Mouse (Mus musculus) layer of hippocampus, postnatal 10 days (tissue): ENCODE measurements around the gene Hip1r. TPM values are rescaled to one million over a fixed set of nuclear protein-coding genes. Genes with fewer than 3 reads are reported as not detected.

Source experiments
- DNase-seq, 2 experiments: peaks; one replicate each; pipeline ENCODE4 v3.0.0; 2021; ENCODE audit warnings: low spot score in 2 of 2
- total RNA-seq, 2 experiments: library from RNA; stranded (reverse); gene quantifications; 2 replicates each; pipeline ENCODE4 v1.2.3; 2021

Gene Hip1r
- total RNA-seq, 2 experiments from 2014 or later, result 63.7 to 70.1 TPM

DNA sequence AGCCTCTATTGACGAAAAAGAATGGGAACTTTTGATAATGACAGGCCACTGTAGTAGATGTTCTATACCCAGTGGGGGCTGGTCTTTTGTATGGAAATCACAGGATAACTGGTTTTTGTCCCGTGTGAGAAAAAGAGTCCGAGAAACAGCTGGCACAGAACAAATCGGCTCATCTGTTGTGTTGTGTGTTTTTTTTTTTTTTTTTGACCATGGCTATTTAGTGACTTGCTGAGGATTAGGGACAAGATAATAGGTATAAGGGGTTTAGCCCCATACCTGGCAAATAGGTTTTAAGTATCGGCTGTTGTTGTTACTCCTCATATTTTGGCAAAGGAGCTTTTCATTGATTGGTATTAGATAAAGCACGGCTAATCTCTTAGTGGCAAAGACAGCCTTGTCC, 975 bp upstream of the Hip1r start:
- no peak for DNase-seq

DNA sequence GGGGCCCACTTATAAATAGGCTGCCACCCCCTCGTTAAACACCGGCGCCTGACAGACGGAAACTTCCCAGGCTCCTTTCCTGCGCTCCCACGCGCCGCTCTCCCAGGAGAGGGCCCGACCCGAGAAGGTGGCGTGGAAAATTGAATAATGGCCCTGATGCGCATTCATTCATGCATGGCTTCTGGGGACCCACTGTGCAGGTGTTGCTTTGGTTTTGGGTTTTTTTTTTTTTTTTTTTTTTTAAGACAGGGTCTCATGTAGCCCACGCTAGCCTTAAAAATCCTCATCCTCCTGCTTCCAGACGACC, 704 bp downstream of the Hip1r start:
- peak in 1 of 2 experiments; percentile 38 for DNase-seq

- no peak for DNase-seq
Measured at GRCm38 (mm10) chr5:123974616-123975111, 1.2 kb downstream of the Hip1r start.

DNA sequence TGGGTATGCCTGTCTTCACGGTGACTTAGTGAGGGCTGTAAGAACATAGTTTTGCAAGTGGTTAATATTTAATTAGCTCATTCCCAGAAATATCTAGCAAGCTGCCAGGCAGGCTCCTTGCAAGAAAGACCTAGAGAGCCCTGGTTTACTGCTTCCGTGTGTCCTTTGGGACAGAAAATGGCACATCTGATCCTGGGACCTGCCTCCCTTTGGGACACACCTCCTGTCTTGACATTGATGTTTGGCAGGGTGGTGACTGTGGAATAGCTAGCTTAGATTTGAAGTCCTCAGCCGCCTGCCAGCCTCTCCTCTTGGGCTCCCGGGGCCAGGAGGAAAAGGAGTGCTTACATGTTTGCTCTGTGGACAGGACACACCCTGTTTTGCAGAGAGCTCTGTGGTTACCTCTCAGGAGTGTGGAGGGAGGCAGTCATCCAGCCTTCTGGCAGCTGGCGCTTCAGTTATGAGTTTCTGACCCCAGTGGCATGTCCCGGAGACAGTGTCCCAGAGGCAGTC, 2.3 kb downstream of the Hip1r start:
- no peak for DNase-seq

DNA sequence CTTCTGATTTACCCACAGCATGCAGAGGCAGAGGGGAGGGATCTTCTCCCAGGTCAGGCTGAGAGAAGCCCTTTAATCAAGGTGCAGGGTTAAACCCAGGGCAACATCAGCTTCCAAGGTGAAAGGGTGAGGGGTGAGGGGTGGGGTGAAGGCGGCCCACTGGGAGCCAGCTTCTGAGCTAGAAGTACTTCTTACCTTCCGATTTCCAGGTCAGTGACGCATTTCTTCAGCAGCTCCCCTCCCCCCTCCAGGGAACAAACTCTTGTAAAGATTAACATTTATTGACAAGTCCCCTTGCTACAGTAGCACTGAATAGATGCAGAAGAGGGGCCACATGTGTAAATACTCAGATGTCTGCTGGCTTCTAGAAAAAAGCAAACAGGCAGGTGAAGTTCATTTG, 3.8 kb downstream of the Hip1r start:
- no peak for DNase-seq

GRCm38 (mm10) chr5:123978131-123978530, 4.7 kb downstream of the Hip1r start:
- DNase-seq, result no peak

DNA sequence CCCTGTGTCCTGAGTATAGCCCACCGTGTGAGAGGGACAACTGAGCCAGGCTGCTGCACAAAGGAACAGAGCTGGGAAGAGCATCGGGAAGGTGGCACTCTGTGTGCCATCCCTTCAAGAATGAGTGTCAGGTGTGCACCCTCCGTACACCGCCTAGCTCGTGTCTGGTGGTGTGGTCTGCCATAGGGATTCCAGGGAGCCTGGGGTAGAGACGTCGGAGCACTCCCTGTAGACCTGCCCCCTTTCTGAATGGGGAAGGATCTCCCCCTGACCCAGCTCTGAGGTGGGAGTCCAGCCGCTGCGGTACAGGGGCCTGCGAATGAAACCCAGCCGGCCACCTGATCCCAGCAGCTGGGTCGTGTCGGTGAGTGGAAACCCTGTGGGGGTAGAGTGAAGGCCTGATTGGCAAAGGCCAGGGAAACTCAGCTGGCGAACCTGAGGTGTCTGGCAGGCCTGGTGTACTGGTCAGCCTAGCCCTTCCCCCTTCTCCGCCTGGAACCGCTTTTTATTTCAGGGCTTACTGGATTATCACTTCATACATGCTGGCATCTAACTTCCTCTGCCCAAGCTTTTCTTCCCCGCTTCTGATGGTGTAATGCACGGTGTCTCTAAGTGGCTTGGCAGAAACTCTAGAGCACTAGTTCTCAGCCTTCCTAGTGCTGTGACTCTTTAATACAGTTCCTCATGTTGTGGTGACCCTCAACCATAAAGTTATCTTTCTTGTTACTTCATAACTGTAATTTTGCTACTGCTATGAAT, 6.0 kb downstream of the Hip1r start:
- DNase-seq, result no peak

- no peak for DNase-seq
Measured at GRCm38 (mm10) chr5:123979980-123980369, 6.5 kb downstream of the Hip1r start.

DNA sequence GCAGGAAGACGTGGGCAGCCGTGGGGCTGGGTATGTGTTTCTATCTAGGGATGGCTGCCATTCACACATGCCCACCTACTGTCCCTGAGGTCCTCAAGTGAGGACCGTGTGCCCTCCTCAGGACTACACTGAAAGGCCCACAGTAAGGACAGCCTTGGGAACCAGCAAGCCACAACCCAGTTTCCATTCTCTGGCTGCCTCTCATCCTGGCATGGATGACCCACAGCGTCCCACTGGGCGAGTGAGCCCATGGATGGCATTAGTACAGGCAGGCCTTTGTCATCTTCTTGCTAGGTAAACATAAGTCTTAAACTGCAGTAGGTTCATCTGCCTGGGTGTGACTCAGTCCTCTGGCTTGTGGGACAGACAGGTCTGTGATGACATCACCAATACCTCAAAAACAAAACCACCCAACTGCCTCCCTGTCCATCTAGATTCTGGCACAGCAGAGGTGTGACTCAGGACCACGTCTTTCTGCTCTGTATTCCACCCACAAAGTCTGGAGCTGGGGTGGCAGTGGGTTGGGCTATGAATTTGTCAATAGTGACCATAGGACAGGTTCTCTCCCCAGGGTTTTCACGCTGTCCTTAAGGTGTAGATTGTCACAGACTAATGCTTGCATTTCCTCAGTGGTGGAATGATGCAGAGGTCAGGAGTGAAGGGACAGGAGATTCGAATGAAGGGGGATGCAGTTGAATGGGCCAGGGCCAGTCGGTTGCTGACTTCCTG, 7.3 kb downstream of the Hip1r start:
- DNase-seq, result no peak

- DNase-seq, result peak in 1 of 2 experiments; percentile 48
Measured at GRCm38 (mm10) chr5:123981250-123981554, 7.8 kb downstream of the Hip1r start.

- no peak for DNase-seq
Measured at GRCm38 (mm10) chr5:123982838-123983237, 9.4 kb downstream of the Hip1r start.

GRCm38 (mm10) chr5:123985434-123985833, 12.0 kb downstream of the Hip1r start:
- DNase-seq, result no peak

DNA sequence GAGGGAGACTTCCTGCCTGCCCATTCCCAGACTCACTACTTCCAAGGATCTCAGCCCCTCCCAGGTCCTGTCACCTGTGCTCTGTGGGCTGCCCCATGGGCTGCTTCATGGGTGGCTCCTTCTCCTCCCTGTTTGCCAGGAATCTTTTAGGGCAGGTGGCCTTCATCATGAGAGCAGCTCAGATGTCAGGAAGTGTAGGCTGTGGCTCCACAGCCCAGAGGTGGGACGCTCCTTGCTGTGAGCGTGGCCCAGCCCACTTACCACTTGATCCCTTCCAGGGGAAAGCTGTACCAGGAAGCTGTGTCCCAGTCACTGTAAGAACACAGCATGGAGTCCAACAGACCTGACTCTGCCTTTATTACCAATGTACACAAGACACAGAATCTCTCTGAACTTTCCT, 13.5 kb downstream of the Hip1r start:
- DNase-seq, result no peak

- no peak for DNase-seq
Measured at GRCm38 (mm10) chr5:123987511-123987910, 14.1 kb downstream of the Hip1r start.

DNA sequence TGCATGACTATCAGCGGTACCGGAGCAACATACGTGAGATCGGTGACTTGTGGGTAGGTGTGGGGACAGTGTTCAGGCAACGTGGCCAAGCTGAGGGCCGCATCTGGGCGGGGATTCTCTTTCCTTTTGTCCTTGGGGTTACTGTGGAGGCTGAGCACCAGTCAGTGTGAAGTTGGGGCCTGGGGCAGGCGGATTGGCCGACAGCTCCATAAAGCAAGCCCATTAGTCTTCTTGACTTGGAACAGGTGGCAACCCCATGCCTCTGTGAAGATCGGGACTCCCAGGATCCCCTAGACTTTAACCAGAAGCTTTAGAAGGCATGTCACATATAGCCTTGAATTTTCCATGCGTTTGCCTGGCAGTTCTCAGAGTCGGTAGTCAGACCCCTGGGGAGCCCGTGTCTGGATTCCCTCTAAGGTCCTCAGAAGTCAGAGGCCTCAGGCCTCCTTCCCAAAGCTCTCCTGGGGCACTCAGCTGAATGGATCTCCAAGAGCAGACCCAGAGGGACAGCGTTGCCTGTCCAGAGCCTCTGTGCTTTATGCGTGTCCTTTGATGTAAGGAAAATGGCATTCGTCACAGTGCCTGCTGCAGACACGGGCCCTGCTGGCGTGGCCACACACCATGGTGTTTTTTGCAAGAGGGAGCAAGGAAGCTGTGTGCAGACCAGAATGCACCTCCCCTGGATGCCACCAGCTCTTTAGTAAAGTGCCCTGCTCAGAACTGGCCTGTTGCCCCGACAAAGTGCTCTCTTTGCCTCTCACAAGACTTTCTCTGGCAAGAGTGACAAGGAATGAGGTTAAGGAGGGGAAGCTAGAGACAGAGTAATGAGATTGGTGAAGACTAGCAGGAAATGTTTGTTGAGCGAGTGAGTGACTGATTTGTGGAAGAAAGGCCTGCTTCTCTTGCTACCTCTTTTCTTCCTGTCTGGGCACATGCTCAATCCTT, 16.8 kb downstream of the Hip1r start:
- DNase-seq, result no peak

DNA sequence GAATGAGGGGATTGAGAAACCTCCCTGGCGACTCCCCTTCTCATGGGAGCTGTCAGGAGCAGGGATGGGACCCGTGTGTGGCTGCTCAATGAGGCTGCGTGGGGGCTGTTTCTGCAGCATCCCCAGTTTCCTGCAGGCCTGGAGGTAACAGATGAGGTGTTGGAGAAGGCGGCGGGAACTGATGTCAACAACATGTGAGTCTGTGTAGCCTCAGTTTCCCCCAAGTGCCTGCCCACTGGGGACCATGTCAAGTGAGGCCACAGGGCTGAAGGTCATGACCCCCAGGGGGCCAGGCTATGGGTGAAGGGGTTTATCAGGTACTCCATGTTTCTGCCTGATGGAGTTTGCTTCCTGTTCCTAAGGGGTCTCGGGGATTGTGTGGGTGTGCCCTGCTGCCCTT, 17.9 kb downstream of the Hip1r start:
- DNase-seq, result no peak

DNA sequence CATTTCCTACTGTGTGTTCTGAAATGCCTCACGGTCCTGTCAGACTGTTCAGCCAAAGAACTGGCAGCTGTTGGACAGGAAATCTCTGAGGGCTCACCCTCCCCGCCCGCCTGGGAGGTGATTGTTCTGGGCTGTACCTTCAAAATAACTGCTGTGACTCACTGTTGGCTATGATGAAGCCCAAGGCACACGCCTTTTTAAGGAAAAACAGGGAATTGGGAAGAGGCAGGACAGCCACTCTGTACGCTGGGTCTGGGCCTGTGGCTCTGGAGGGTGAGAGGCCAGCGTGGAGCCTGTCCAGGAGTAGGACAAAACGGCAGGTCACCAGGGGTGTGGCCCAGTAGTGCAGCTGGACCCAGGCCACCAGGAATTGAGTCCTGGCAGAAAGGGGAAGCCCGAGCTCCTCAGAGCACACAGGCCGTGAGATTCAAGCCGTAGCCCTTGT, 18.8 kb downstream of the Hip1r start:
- no peak for DNase-seq

GRCm38 (mm10) chr5:123992794-123993193, 19.4 kb downstream of the Hip1r start:
- DNase-seq, result peak; percentile 91

DNA sequence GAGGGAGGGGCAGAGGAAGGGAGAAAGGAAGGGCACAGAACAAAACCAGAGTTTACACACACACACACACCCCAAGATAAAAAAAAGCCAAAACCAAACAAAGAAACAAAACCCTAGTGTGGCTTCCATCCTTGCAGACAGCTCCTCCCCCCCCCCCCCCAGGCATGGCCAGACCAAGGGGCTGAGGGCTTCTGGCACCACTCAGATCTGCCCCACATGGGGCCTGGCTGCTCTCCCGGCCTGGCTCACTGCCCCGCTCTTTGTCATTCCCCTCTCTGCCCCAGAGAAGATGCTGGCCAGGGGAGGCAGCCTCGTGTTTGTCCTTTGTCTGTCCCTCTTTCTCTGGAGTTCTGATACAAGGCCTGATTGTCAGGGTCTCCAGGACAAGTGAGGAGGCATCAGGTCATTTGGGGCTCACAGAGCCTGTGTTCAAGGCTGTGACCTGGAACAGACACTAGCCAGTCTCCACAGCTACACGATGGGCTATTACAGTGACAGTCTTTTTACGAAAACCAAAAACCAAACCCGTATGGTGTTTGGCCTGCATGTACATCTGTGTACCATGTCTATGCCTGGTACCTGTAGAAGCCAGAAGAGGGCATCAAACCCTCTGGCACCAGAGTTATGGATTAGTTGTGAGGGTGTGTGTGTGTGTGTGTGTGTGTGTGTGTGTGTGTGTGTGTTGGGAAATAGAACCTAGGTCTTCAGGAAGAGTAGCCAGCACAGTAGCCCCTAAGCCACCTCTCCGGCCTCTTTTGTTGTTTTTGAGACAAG, 20.0 kb downstream of the Hip1r start:
- DNase-seq, result peak; percentile 89 to 90

DNA sequence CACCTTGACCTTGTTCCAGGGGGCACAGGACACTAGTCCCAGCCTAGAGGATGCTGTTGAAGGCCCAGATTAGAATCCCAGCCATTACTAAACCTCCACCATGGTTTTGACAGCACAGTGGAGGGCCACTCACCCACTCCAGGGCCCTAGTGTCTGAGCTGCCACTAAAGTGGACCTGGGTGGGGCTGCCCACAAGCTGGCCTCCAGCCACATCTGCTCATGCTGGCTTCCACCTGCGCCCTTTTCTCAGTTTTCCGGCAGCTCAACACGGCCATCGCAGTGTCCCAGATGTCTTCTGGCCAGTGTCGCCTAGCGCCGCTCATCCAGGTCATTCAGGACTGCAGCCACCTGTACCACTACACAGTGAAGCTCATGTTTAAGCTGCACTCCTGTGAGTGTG, 21.0 kb downstream of the Hip1r start:
- DNase-seq, result no peak

DNA sequence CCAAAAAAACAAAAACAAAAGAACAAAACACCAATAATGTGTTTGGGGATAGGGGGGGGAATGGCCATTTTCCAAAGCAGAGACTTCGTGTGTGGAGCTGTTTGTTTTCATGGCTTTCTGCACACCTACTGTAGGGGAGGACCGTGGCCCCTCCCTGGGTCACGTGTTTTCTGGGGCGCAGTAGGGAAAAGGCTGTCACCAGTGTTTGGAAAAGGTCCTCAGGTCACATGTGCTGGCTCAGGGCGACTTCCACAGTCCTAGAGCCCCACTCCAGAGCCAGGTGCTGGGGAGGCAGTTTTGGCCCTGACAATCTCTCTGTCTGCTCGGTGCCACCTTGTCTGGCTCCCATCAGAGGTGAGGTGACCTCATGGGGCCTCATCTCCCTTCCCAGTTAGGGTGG, 22.0 kb downstream of the Hip1r start:
- DNase-seq, result no peak
